Mouse (Mus musculus) forebrain, embryonic 10.5 days (tissue): Measurements from ENCODE around the gene Immp1l. TPM values are rescaled to one million over a fixed set of nuclear protein-coding genes. Genes with fewer than 3 reads are reported as not detected.

Experiments used
- DNase-seq: peaks from one replicate; pipeline ENCODE4 v3.0.0-alpha.2; 2017; ENCODE audit warnings: low spot score; ENCODE audit errors: extremely low spot score
- H3K27ac ChIP-seq: fragments of 300-500 bp; sonication (generic); 2 replicates; pipeline ENCODE4 v1.5.1; 2016; ENCODE audit warnings: mild to moderate bottlenecking
- H3K27me3 ChIP-seq: fragments of 300-500 bp; sonication (generic); 2 replicates; pipeline ENCODE4 v1.6.1; 2016; ENCODE audit warnings: mild to moderate bottlenecking; ENCODE audit not compliant: poor library complexity, severe bottlenecking
- H3K36me3 ChIP-seq: fragments of 300-500 bp; sonication (generic); replicated peaks from 2 replicates; pipeline ENCODE4 v1.6.1; 2016; ENCODE audit warnings: mild to moderate bottlenecking, moderate library complexity
- H3K4me1 ChIP-seq: fragments of 300-500 bp; sonication (generic); 2 replicates; pipeline ENCODE4 v1.6.1; 2016
- H3K4me3 ChIP-seq: fragments of 300-500 bp; sonication (generic); 2 replicates; pipeline ENCODE4 v1.5.1; 2016; ENCODE audit warnings: mild to moderate bottlenecking, moderate library complexity
- H3K9me3 ChIP-seq: fragments of 300-500 bp; sonication (generic); 2 replicates; pipeline ENCODE4 v1.6.1; 2016; ENCODE audit warnings: mild to moderate bottlenecking, moderate library complexity
- WGBS: fragments of 180-500 bp; shearing (Covaris S2); methylation state at CpG from one replicate; pipeline ENCODE4 v1.1.7; 2016; 5-methylcytosine and 5-hydroxymethylcytosine counted together
- polyA plus RNA-seq: library from polyadenylated mRNA; unstranded; fragments of >200 nt; fragmentation: Nextera tagmentation; extraction: Ambion mirVana; gene quantifications from 2 replicates; pipeline ENCODE4 v1.2.1, GENCODE M21; 2016

Immp1l gene
- polyA plus RNA-seq = 139 and 140 TPM in 2 replicates

GRCm38 (mm10) chr2:105903896-105904756 is at the start of gene Immp1l, which contains the start of gene Elp4:
Gene Immp1l (plus strand): TSS chr2:105904638.
Gene Elp4 (minus strand): TSS chr2:105904564.
- Histone ChIP-seq H3K27me3 (no peaks in the 10 kb centered on the region), H3K4me1 (peaks cover 18% of the 10 kb centered on the region), H3K4me3 (peak within 1 kb of the TSS; percentile 93), H3K36me3 (0 out of 2 replicates have a peak, but pooled peaks cover 3% of the 10 kb centered on the region), H3K27ac (peak within 1 kb of the TSS; percentile 95), H3K9me3 (no peaks in the 10 kb centered on the region)
- DNase-seq = peak; percentile 94
- WGBS = under 1% methylated on average over 39 of the region's 39 CpGs

DNA sequence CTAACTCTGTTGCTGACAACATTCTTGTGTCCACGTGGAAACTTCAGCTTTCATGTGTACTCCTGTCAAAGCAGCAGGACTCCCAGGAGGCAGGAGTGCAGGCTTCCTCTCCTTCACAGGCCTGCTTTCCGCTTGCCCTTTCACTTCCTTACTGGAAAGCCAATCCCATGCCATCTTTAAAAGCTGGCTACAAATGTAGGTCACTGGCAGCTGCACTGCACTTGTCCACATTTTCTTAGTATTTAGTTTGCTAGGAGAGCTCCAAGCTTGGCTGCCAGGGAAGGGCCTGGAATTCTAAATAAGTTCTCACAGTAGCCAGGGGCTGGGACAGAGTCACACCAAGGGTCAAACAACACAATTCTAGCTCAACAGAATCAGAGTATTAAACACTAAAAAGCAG is 49.7 kb upstream of the Immp1l start:
- Histone ChIP-seq H3K4me3 (no peak overlapping the region), H3K4me1 (0 out of 2 replicates have a peak, but pooled peaks cover 3% of the 10 kb centered on the region), H3K27ac (no peak overlapping the region), H3K36me3 (0 out of 2 replicates have a peak, but pooled peaks cover 4% of the 10 kb centered on the region), H3K9me3 (no peaks in the 10 kb centered on the region), H3K27me3 (no peaks in the 10 kb centered on the region)
- DNase-seq = no peak
- 61% methylated on average over 2 of the region's 2 CpGs for WGBS

DNA sequence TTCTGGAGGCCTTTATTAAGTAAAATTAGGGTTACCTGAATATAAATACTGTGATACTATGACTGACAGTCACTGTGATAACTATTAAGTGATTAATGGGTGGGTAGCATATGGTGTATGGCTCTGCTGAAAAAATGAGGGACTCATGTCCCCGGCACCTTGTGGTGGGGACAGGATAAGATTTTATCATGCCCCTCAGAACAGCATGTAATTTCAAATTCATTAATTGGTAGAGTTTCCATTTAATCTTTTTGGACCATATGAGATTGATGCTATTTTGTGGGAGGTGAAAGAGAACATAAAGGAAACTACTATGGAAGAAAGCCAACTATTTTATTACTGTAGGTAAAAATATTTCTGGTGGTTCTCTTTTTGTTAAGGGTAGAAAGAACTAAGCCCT is 31.0 kb upstream of the Immp1l start:
- H3K4me1 ChIP-seq = no peaks in the 10 kb centered on the region

DNA sequence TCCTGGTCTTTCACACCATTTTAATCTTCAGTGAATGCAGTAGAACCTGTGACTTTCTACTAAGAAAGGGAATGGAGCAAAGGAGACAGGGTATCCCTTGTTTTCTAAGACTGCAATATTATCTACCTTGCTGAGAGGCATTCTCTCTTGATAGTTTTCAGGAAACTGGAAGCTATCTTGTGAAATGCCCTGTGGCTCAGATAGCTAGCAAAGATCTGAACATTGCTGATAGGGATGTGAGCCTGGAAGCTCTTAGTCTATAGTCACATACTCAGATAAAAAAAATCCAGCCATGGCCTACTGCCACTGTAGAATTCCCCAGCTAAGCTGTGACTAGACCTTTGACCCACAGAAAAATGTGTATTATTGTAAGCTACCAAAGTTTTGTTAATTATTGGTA is 13.6 kb upstream of the Immp1l start:
- Histone ChIP-seq H3K4me1 (no peaks in the 10 kb centered on the region), H3K27me3 (no peaks in the 10 kb centered on the region), H3K27ac (no peak overlapping the region), H3K36me3 (peaks cover 76% of the 10 kb centered on the region), H3K4me3 (no peak overlapping the region), H3K9me3 (peaks cover 26% of the 10 kb centered on the region)
- DNase-seq = no peak

More for the DNA sequence above, 31.0 kb upstream of the Immp1l start:
- no peak overlapping the region for H3K4me3 ChIP-seq
- H3K9me3 ChIP-seq = peaks cover 6% of the 10 kb centered on the region; the same call in 1 of the 2 replicates
- DNase-seq = no peak
- no peaks in the 10 kb centered on the region for H3K27me3 ChIP-seq
- WGBS = 96% methylated on average over 1 of the region's 1 CpGs
- H3K27ac ChIP-seq = no peak overlapping the region
- peaks cover 39% of the 10 kb centered on the region for H3K36me3 ChIP-seq

GRCm38 (mm10) chr2:105904757-105905146 is 314 bp downstream of the Immp1l start:
- no peak for DNase-seq
- no peaks in the 10 kb centered on the region for H3K27me3 ChIP-seq
- peak overlapping the region; percentile 95 for H3K27ac ChIP-seq
- peaks cover 8% of the 10 kb centered on the region; the same call in 1 of the 2 replicates for H3K36me3 ChIP-seq
- 1% methylated on average over 12 of the region's 12 CpGs for WGBS
- H3K4me1 ChIP-seq = peaks cover 18% of the 10 kb centered on the region
- H3K9me3 ChIP-seq = no peaks in the 10 kb centered on the region
- H3K4me3 ChIP-seq = peak overlapping the region; percentile 93

DNA sequence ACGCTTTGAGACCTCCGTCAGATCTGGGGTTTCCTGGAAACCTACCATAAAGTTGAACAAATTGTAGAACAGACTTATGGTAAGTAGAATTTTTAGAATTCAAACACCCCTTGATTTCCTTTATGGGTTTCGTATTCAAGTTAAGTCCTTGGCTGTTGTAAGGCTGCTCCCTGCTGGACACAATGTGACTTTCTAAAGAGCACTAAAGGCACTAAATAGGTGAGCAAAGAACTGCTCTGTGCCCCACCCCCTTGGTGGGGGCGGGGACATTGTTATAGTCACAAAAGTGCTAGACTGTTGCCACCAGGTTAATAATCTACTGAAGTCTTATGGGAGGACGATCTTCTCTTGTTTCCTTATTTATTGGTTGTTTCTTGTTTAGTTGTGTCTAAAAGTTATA is 3.9 kb downstream of the Immp1l start:
- Histone ChIP-seq H3K4me1 (peaks cover 17% of the 10 kb centered on the region), H3K9me3 (no peaks in the 10 kb centered on the region), H3K4me3 (no peak overlapping the region), H3K27ac (no peak overlapping the region), H3K36me3 (peaks cover 22% of the 10 kb centered on the region), H3K27me3 (no peaks in the 10 kb centered on the region)
- no peak for DNase-seq
- WGBS = 92% methylated on average over 5 of the region's 5 CpGs

- WGBS = 89% methylated on average over 3 of the region's 3 CpGs
- Histone ChIP-seq H3K27me3 (no peaks in the 10 kb centered on the region), H3K4me1 (peaks cover 10% of the 10 kb centered on the region), H3K36me3 (peaks cover 29% of the 10 kb centered on the region), H3K9me3 (peaks cover 5% of the 10 kb centered on the region; the same call in 1 of the 2 replicates), H3K4me3 (no peak overlapping the region), H3K27ac (no peak overlapping the region)
- no peak for DNase-seq
Observed at GRCm38 (mm10) chr2:105910611-105911010, 6.2 kb downstream of the Immp1l start.

DNA sequence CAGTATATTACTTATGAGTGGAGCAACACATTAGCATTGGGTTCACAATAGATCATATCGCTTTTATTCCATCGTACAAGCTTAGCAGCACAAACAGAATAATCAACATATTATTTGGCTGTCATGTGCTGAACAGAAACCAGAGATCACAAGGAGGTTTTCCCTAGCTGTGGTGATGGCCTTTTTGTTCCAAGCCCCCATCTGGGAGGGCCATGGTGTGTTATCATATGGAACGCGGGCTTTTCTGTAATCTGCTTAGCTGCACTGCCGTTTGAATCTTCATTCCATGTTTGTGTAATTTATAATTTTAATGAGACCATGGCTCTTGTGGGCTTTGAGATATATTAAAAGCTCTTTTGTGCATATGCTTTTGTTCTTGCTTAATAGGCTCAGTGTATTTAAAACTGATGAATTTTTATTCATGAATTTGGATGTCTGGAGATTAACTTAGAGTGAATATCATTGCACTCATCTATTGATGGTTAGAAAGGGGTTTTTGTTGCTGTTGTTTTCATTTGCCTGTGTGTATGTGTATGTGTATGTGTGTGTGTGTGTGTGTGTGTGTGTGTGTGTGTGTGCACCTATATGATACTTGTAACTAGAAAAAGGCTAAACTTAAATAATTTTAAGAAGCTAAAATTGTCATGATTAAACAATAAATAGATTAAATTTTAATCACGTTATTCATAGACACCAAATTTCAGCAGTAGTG is 9.4 kb downstream of the Immp1l start:
- Histone ChIP-seq H3K4me3 (no peak overlapping the region), H3K27ac (no peak overlapping the region), H3K4me1 (peaks cover 6% of the 10 kb centered on the region; the same call in 1 of the 2 replicates), H3K36me3 (peaks cover 25% of the 10 kb centered on the region), H3K27me3 (no peaks in the 10 kb centered on the region), H3K9me3 (peaks cover 5% of the 10 kb centered on the region; the same call in 1 of the 2 replicates)
- DNase-seq = no peak
- 69% methylated on average over 6 of the region's 6 CpGs for WGBS

DNA sequence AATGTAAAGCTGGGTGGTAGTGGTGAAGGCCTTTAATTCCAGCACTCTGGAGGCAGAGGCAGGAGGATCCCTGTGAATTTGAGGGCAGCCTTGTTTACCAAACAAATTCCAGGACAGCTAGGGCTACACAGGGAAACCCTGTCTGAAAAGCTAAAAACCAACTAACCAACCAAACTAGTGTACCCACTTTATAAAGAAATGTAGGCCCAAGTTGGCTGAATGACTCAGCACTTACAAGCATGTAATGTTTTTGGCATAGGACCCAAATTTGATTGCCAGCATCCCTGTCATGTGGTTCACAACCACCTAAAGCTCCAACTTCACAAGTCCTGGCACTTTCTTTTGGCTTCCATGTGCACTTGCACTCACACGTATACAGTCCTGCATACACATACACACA is 12.2 kb downstream of the Immp1l start:
- Histone ChIP-seq H3K36me3 (peaks cover 7% of the 10 kb centered on the region), H3K27ac (no peak overlapping the region), H3K27me3 (no peaks in the 10 kb centered on the region), H3K4me3 (no peak overlapping the region), H3K4me1 (peaks cover 11% of the 10 kb centered on the region), H3K9me3 (peaks cover 5% of the 10 kb centered on the region; the same call in 1 of the 2 replicates)
- DNase-seq = no peak
- 95% methylated on average over 1 of the region's 1 CpGs for WGBS

DNA sequence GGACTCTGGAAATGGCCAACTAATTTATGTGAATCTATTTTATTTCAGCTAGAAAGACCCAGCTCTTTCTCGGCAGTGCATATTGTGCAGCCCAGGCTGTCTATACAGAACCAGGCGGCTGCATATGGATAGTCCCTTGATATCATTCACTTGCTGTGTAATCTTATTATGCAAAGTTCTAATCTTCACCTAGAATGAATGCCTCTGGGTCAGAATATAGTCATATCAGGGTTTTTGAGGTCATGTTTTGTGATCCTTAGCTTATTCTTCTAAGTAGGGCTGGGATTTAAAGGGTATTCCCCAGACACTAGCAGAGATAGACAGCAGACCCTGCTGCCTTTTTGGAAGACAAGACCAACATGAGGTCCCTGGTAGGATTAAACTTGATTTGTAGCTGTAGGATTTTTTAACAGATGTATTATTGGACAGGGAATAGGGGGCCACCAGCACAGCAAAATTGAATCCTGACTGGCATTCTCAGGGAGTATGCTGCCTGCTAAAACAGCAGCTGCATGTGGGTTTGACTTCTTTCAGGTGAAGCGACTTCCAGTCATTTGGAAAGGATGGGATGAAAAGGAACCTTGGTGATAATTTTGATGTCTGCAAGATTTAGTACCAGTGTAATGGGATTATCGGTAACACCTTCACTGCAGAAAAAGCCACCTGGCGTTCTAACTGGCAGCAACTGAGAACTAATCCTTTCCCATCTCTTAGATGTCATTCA is 13.3 kb downstream of the Immp1l start:
- no peaks in the 10 kb centered on the region for H3K27me3 ChIP-seq
- no peak for DNase-seq
- H3K9me3 ChIP-seq = peaks cover 5% of the 10 kb centered on the region; the same call in 1 of the 2 replicates
- no peak overlapping the region for H3K4me3 ChIP-seq
- H3K27ac ChIP-seq = no peak overlapping the region
- 58% methylated on average over 5 of the region's 5 CpGs for WGBS
- peaks cover 11% of the 10 kb centered on the region for H3K4me1 ChIP-seq
- peaks cover 7% of the 10 kb centered on the region for H3K36me3 ChIP-seq

- Histone ChIP-seq H3K27ac (no peak overlapping the region), H3K36me3 (peaks cover 7% of the 10 kb centered on the region), H3K27me3 (no peaks in the 10 kb centered on the region), H3K9me3 (no peaks in the 10 kb centered on the region), H3K4me3 (no peak overlapping the region), H3K4me1 (no peaks in the 10 kb centered on the region)
- DNase-seq = no peak
- WGBS = 89% methylated on average over 2 of the region's 2 CpGs
Observed at GRCm38 (mm10) chr2:105950131-105950530, 45.7 kb downstream of the Immp1l start.

GRCm38 (mm10) chr2:105951350-105951940 is 47.0 kb downstream of the Immp1l start:
- Histone ChIP-seq H3K4me1 (no peaks in the 10 kb centered on the region), H3K4me3 (no peak overlapping the region), H3K36me3 (peaks cover 7% of the 10 kb centered on the region), H3K9me3 (no peaks in the 10 kb centered on the region), H3K27ac (no peak overlapping the region), H3K27me3 (no peaks in the 10 kb centered on the region)
- DNase-seq = no peak
- WGBS = 98% methylated on average over 1 of the region's 1 CpGs
